Mouse (Mus musculus): ENCODE data around the gene AC109138.7. TPM values are rescaled to one million over a fixed set of nuclear protein-coding genes. Genes with fewer than 3 reads are reported as not detected.

AC109138.7 gene
- total RNA-seq, 2 experiments from 2014 or later: not detected

Small RNAs within 50 kb of the gene (microRNA-seq; reads per million reads assigned to microRNA genes)
- 0 reads per million in 2 experiments for gene Gm26115
- gene Mir6985: 2.5 to 3.2 reads per million in 2 experiments

Other genes with a start within 250 kb of the AC109138.7 start
- 1 to 10 TPM in 1 of 2 experiments, under 1 TPM in 1; 0.98 to 1.9 TPM for gene Aldh3b2, start 242.0 kb upstream of the AC109138.7 start, total RNA-seq (2021)
- 1 to 10 TPM; 2.0 to 2.3 TPM for gene Acy3, start 227.8 kb upstream of the AC109138.7 start, total RNA-seq (2021)
- gene Tbx10, start 221.6 kb upstream of the AC109138.7 start, total RNA-seq (2021): not detected
- gene Nudt8, start 213.8 kb upstream of the AC109138.7 start, total RNA-seq (2021): 10 to 100 TPM; 12.3 to 12.5 TPM
- 1 to 10 TPM; 1.5 to 2.2 TPM for gene Gm49405, start 213.7 kb upstream of the AC109138.7 start, total RNA-seq (2021)
- gene Doc2g, start 211.0 kb upstream of the AC109138.7 start, total RNA-seq (2021): 1 to 10 TPM; 2.3 to 3.0 TPM
- gene Ndufv1, start 201.6 kb upstream of the AC109138.7 start, total RNA-seq (2021): 100 to 1,000 TPM; 234 to 250 TPM
- gene Gstp1, start 176.4 kb upstream of the AC109138.7 start, total RNA-seq (2021): 100 to 1,000 TPM; 264 to 267 TPM
- 10 to 100 TPM; 25.9 to 48.3 TPM for gene Gstp2, start 168.3 kb upstream of the AC109138.7 start, total RNA-seq (2021)
- not detected for gene Gstp3, start 154.8 kb upstream of the AC109138.7 start, total RNA-seq (2021)
- not detected for gene Cabp2, start 132.8 kb upstream of the AC109138.7 start, total RNA-seq (2021)
- 10 to 100 TPM; 25.0 to 34.1 TPM for gene Cdk2ap2, start 117.2 kb upstream of the AC109138.7 start, total RNA-seq (2021)
- 100 to 1,000 TPM; 192 to 214 TPM for gene Pitpnm1, start 114.4 kb upstream of the AC109138.7 start, total RNA-seq (2021)
- 10 to 100 TPM; 73.9 to 83.2 TPM for gene Aip, start 88.5 kb upstream of the AC109138.7 start, total RNA-seq (2021)
- gene Gpr152, start 74.6 kb upstream of the AC109138.7 start, total RNA-seq (2021): not detected
- gene Cabp4, start 70.3 kb upstream of the AC109138.7 start, total RNA-seq (2021): not detected
- gene Coro1b, start 65.7 kb upstream of the AC109138.7 start, total RNA-seq (2021): 100 to 1,000 TPM in 1 of 2 experiments, 10 to 100 TPM in 1; 91.1 to 102 TPM
- gene Ptprcap, start 60.8 kb upstream of the AC109138.7 start, total RNA-seq (2021): 1 to 10 TPM in 1 of 2 experiments, under 1 TPM in 1; 0.99 to 2.5 TPM
- gene Rps6kb2, start 51.0 kb upstream of the AC109138.7 start, total RNA-seq (2021): 10 to 100 TPM; 32.6 to 40.9 TPM
- gene Carns1, start 38.9 kb upstream of the AC109138.7 start, total RNA-seq (2021): 1 to 10 TPM; 4.0 to 4.9 TPM
- gene Tbc1d10c, start 23.1 kb upstream of the AC109138.7 start, total RNA-seq (2021): 1 to 10 TPM in 1 of 2 experiments, under 1 TPM in 1; 0.74 to 1.8 TPM
- gene Ppp1ca, start 22.3 kb upstream of the AC109138.7 start, total RNA-seq (2021): 100 to 1,000 TPM; 281 TPM
- gene Rad9a, start 12.7 kb upstream of the AC109138.7 start, total RNA-seq (2021): 1 to 10 TPM; 6.6 to 6.7 TPM
- under 1 TPM; 0.88 to 0.90 TPM for gene Clcf1, start 119 bp upstream of the AC109138.7 start, total RNA-seq (2021)
- gene Pold4, start 17.5 kb downstream of the AC109138.7 start, total RNA-seq (2021): 10 to 100 TPM; 11.9 to 13.5 TPM
- gene Ssh3, start 54.8 kb downstream of the AC109138.7 start, total RNA-seq (2021): 10 to 100 TPM; 51.6 to 55.7 TPM
- gene Ankrd13d, start 68.8 kb downstream of the AC109138.7 start, total RNA-seq (2021): 10 to 100 TPM; 70.3 to 81.8 TPM
- 100 to 1,000 TPM; 146 to 150 TPM for gene Grk2, start 91.9 kb downstream of the AC109138.7 start, total RNA-seq (2021)
- gene Kdm2a, start 183.9 kb downstream of the AC109138.7 start, total RNA-seq (2021): 10 to 100 TPM; 69.3 to 73.2 TPM
- 1 to 10 TPM; 2.0 to 2.2 TPM for gene Rhod, start 225.1 kb downstream of the AC109138.7 start, total RNA-seq (2021)